Mouse (Mus musculus): ENCODE measurements around the gene Dvl1.

Gene Dvl1

DNA sequence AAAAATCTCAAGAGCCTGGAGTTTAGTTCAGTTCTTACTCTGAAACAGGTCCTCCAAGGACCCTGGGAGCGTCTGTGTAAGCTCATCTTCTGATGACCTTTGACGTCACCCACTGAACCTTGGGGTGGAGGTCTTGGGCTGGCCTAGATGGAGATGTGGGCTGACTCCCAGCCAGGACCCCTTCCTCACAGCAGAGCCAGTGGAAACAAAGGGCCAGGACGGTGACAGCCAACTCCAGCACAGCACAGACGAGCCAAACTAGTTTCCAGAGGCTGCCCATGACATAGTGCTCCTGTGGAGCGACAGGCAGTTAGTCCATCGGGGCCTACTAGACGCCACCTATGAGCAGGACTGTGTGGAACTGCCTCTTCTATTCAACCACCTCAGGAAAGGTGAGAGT, 61.1 kb downstream of the Dvl1 start:
- DNase-seq (ENCODE audit: low spot score), result no peak

DNA sequence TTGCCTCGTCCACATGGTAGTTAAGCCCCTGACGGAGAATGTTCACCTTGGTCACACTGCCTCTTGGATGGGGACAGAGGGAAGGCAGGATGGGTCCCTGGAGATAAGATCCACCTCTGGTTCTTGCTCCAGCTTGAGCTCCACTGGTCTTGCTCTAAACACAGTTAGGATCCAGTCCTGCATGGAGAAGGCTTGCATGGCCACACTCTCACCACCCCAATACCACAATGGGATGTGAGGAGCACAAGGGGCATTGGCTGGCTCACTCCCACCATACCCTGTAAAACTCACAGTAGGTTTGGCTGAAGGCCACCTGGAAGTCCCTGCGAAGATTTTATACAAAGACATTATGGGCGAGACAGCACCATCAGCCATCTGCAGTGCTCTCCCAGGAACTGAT, 61.5 kb downstream of the Dvl1 start:
- DNase-seq (ENCODE audit: low spot score), result no peak
